Mouse (Mus musculus): ENCODE measurements around the gene Prkce.

Gene Prkce

GRCm38 (mm10) chr17:86559206-86559891, 391.8 kb downstream of the Prkce start:
- no peak for DNase-seq (ENCODE audit: low read depth, low spot score)

- DNase-seq (ENCODE audit: low read depth, low spot score) = no peak
These were observed 392.9 kb downstream of the Prkce start for GRCm38 (mm10) chr17:86560499-86560898.

- no peak for DNase-seq (ENCODE audit: low read depth, low spot score)
These were observed 402.9 kb downstream of the Prkce start for GRCm38 (mm10) chr17:86570491-86570890.

- no peak for DNase-seq (ENCODE audit: low read depth, low spot score)
These were observed 403.7 kb downstream of the Prkce start for GRCm38 (mm10) chr17:86571266-86571665.

GRCm38 (mm10) chr17:86572136-86572535, 404.6 kb downstream of the Prkce start:
- no peak for DNase-seq (ENCODE audit: low read depth, low spot score)

GRCm38 (mm10) chr17:86572576-86572975, 405.0 kb downstream of the Prkce start:
- no peak for DNase-seq (ENCODE audit: low read depth, low spot score)

GRCm38 (mm10) chr17:86573596-86574248, 406.1 kb downstream of the Prkce start:
- DNase-seq (ENCODE audit: low read depth, low spot score) = no peak

- DNase-seq (ENCODE audit: low read depth, low spot score) = no peak
These were observed 413.1 kb downstream of the Prkce start for GRCm38 (mm10) chr17:86580724-86581123.

- no peak for DNase-seq (ENCODE audit: low read depth, low spot score)
These were observed 414.8 kb downstream of the Prkce start for GRCm38 (mm10) chr17:86582341-86582740.

GRCm38 (mm10) chr17:86586441-86586840, 418.9 kb downstream of the Prkce start:
- no peak for DNase-seq (ENCODE audit: low read depth, low spot score)

GRCm38 (mm10) chr17:86588704-86589449, 421.3 kb downstream of the Prkce start:
- DNase-seq (ENCODE audit: low read depth, low spot score) = no peak

GRCm38 (mm10) chr17:86589681-86590080, 422.1 kb downstream of the Prkce start:
- no peak for DNase-seq (ENCODE audit: low read depth, low spot score)

- no peak for DNase-seq (ENCODE audit: low read depth, low spot score)
These were observed 423.7 kb downstream of the Prkce start for GRCm38 (mm10) chr17:86591241-86591640.

GRCm38 (mm10) chr17:86592991-86593586, 425.5 kb downstream of the Prkce start:
- no peak for DNase-seq (ENCODE audit: low read depth, low spot score)

- DNase-seq (ENCODE audit: low read depth, low spot score) = no peak
These were observed 427.9 kb downstream of the Prkce start for GRCm38 (mm10) chr17:86595526-86595925.

- no peak for DNase-seq (ENCODE audit: low read depth, low spot score)
These were observed 433.5 kb downstream of the Prkce start for GRCm38 (mm10) chr17:86601116-86601515.

GRCm38 (mm10) chr17:86601901-86602300, 434.3 kb downstream of the Prkce start:
- DNase-seq (ENCODE audit: low read depth, low spot score) = no peak

GRCm38 (mm10) chr17:86603848-86604444, 436.4 kb downstream of the Prkce start:
- no peak for DNase-seq (ENCODE audit: low read depth, low spot score)

GRCm38 (mm10) chr17:86607981-86608380, 440.4 kb downstream of the Prkce start:
- DNase-seq (ENCODE audit: low read depth, low spot score) = no peak

- DNase-seq (ENCODE audit: low read depth, low spot score) = no peak
These were observed 442.8 kb downstream of the Prkce start for GRCm38 (mm10) chr17:86610271-86610969.

GRCm38 (mm10) chr17:86611772-86612171, 444.2 kb downstream of the Prkce start:
- DNase-seq (ENCODE audit: low read depth, low spot score) = no peak

All from mesoderm, embryonic 11.5 days (tissue).